Mouse (Mus musculus) forebrain, embryonic 11.5 days (tissue): ENCODE data around the gene Gm21294. TPM values are rescaled to one million over a fixed set of nuclear protein-coding genes. Genes with fewer than 3 reads are reported as not detected.
"Not testable (repeated sequence)": the region's sequence is repeated elsewhere in the genome, so short reads cannot be mapped to it uniquely, and the experiment has no call there.

Experiments used
- ATAC-seq: fragments of 200-750 bp; cut with Nextera tagmentation; replicated peaks from 2 replicates; pipeline ENCODE4 v1.8.0; 2017; ENCODE audit warnings: moderate TSS enrichment; ENCODE audit not compliant: low FRiP score
- DNase-seq: peaks from one replicate; pipeline ENCODE4 v3.0.0-alpha.2; 2017; ENCODE audit warnings: low spot score
- H3K27ac ChIP-seq: fragments of 300-500 bp; sonication (generic); 2 replicates; pipeline ENCODE4 v1.5.1; 2014; ENCODE audit warnings: low read depth, low read length
- H3K27me3 ChIP-seq: fragments of 300-500 bp; sonication (generic); 2 replicates; pipeline ENCODE4 v1.6.1; 2014; ENCODE audit warnings: mild to moderate bottlenecking, low read length, mixed read lengths; ENCODE audit not compliant: control insufficient read depth, insufficient read depth
- H3K36me3 ChIP-seq: fragments of 300-500 bp; sonication (generic); 2 replicates; pipeline ENCODE4 v1.6.1; 2014; ENCODE audit warnings: mild to moderate bottlenecking, low read length, moderate library complexity, mixed read lengths; ENCODE audit not compliant: control insufficient read depth, insufficient read depth
- H3K4me1 ChIP-seq: fragments of 300-500 bp; sonication (generic); replicated peaks from 2 replicates; pipeline ENCODE4 v1.6.1; 2014; ENCODE audit warnings: low read length, mixed read lengths; ENCODE audit not compliant: control insufficient read depth, insufficient read depth
- H3K4me2 ChIP-seq: fragments of 300-500 bp; sonication (generic); 2 replicates; pipeline ENCODE4 v1.6.1; 2014; ENCODE audit warnings: low read depth, mild to moderate bottlenecking, low read length, moderate library complexity, mixed read lengths; ENCODE audit not compliant: severe bottlenecking
- H3K4me3 ChIP-seq: fragments of 300-500 bp; sonication (generic); 2 replicates; pipeline ENCODE4 v1.5.1; 2014; ENCODE audit warnings: low read depth, low read length
- H3K9ac ChIP-seq: fragments of 300-500 bp; sonication (generic); 2 replicates; pipeline ENCODE4 v1.6.1; 2014; ENCODE audit warnings: low read length
- H3K9me3 ChIP-seq: fragments of 300-500 bp; sonication (generic); 2 replicates; pipeline ENCODE4 v1.6.1; 2016; ENCODE audit warnings: low read length, mixed read lengths; ENCODE audit not compliant: control insufficient read depth
- WGBS: fragments of 180-500 bp; shearing (Covaris S2); extraction: QIAGEN DNeasy Blood & Tissue Kit; methylation state at CpG from one replicate; pipeline ENCODE4 v1.1.7; 2014; 5-methylcytosine and 5-hydroxymethylcytosine counted together
- polyA plus RNA-seq: library from polyadenylated mRNA; unstranded; fragments of >200 nt; fragmentation: Nextera tagmentation; extraction: Ambion mirVana; gene quantifications from 2 replicates; pipeline ENCODE4 v1.2.1, GENCODE M21; 2014

The Gm21294 gene
- polyA plus RNA-seq, result not detected in 2 replicates

DNA sequence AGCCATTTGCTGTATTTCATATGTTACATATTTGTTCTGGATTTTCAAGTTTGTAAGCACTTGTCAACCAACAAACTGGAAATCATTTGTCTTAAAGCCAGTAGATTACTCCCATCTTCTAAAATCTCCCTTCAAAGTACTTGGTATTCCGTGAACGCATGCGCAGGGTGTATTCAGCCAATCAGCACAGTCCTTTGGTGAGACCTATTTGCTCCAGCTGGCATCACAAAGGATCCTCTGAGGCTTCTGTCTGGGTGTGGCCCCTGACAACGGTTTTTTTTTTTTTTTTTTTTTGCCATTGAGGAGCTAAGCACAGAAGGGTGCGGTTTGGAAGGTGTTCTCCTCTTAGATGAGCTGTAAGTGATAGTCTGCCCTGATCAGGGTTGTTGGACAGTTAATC, at the start of gene Gm21294:
Gm21294 (plus strand) TSS at position 301 of the 400 bp plus-strand sequence.
- not testable (repeated sequence) for H3K9ac ChIP-seq, H3K4me1 ChIP-seq, ATAC-seq, H3K4me3 ChIP-seq, H3K36me3 ChIP-seq, H3K9me3 ChIP-seq, H3K4me2 ChIP-seq, H3K27ac ChIP-seq, H3K27me3 ChIP-seq, DNase-seq
- 83% methylated on average over 3 of the region's 5 CpGs for WGBS

DNA sequence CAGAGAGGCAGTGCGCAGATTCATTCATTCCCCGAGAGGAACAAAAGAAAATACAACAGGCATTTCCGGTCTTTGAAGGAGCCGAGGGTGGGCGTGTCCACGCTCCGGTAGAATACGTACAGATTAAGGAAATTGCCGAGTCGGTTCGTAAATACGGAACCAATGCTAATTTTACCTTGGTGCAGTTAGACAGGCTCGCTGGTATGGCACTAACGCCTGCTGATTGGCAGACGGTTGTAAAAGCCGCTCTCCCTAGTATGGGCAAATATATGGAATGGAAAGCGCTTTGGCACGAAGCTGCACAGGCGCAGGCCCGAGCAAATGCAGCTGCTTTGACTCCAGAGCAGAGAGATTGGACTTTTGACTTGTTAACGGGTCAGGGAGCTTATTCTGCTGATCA, 73.6 kb downstream of the Gm21294 start:
- not testable (repeated sequence) for H3K27me3 ChIP-seq, DNase-seq, H3K4me2 ChIP-seq, H3K27ac ChIP-seq, H3K9me3 ChIP-seq, H3K36me3 ChIP-seq, H3K4me1 ChIP-seq, H3K4me3 ChIP-seq, H3K9ac ChIP-seq, ATAC-seq
- no CpG with 5 or more reads among the region's 21 CpGs for WGBS
